8 mouse cellular contexts compared by ENCODE assay signal in genomic region chr4:127015294-127015993, GRCm38 (mm10). TPM values are rescaled to one million over a fixed set of nuclear protein-coding genes. Genes with fewer than 3 reads are reported as not detected.
DNase-seq lines count a peak whose midpoint lies in the region; ATAC-seq lines count a peak whose summit lies in the region.
"Not testable (repeated sequence)": the region's sequence is repeated elsewhere in the genome, so short reads cannot be mapped to it uniquely, and the experiment has no call there.

No protein-coding gene starts in this region.

- DNase-seq in embryo, embryonic 10 days (ENCODE audit: low spot score), result peak; percentile 93
- peak; percentile 77 for DNase-seq in gastrocnemius, postnatal 14 days
- peak; percentile 57 to 90 for DNase-seq in left cerebral cortex, adult 9 months (ENCODE audit: low spot score in 2 of 2)
- DNase-seq in right cerebral cortex, postnatal 14 days, result peak; percentile 87
- peak; percentile 67 for DNase-seq in urinary bladder, postnatal 25 days (ENCODE audit: low spot score)

- ATAC-seq in activated CD4-positive, CD25-positive, alpha-beta regulatory T cell, adult 4 months, result peak; percentile 94
- ATAC-seq in inflammation-experienced regulatory T-cells, adult 6 months, result peak; percentile 96
- peak; percentile 100 for ATAC-seq in megakaryocyte progenitor cell, adult 5-6 weeks (replicated peaks; ENCODE audit: poor library complexity)

- intact Hi-C loops in gastrocnemius, postnatal 14 days (cut with DNase I; ENCODE audit: low total_unique reads), result not testable (repeated sequence)

RNA-seq across cellular contexts. Expression of gene Sfpq, which starts 5.7 kb away (rescaled TPM):
- polyA plus RNA-seq in activated CD4-positive, CD25-positive, alpha-beta regulatory T cell, adult 4 months (2017; shearing (Covaris generic)), result 10 to 100 TPM; 39.7 to 50.1 TPM
- total RNA-seq in gastrocnemius, postnatal 14 days (2021), result 10 to 100 TPM; 66.4 to 70.0 TPM
- polyA plus RNA-seq in inflammation-experienced regulatory T-cells, adult 6 months (2017; shearing (Covaris generic)), result 10 to 100 TPM; 36.0 to 64.5 (median 57.7) TPM
- total RNA-seq in megakaryocyte progenitor cell, adult 5-6 weeks (2015), result 490 and 507 TPM in 2 replicates
- 686 and 899 TPM in 2 replicates for total RNA-seq in megakaryocyte progenitor cell, adult 5-6 weeks (2017)

RNA-seq across cellular contexts. Expression of gene Zmym1, which starts 45.5 kb away (rescaled TPM):
- 10 to 100 TPM; 10.7 to 28.0 TPM for polyA plus RNA-seq in activated CD4-positive, CD25-positive, alpha-beta regulatory T cell, adult 4 months (2017; shearing (Covaris generic))
- total RNA-seq in gastrocnemius, postnatal 14 days (2021), result 1 to 10 TPM; 3.4 to 4.5 TPM
- 10 to 100 TPM; 19.6 to 26.7 (median 22.5) TPM for polyA plus RNA-seq in inflammation-experienced regulatory T-cells, adult 6 months (2017; shearing (Covaris generic))
- 18.0 and 22.3 TPM in 2 replicates for total RNA-seq in megakaryocyte progenitor cell, adult 5-6 weeks (2015)
- 13.6 and 21.1 TPM in 2 replicates for total RNA-seq in megakaryocyte progenitor cell, adult 5-6 weeks (2017)

RNA-seq across cellular contexts. Expression of gene Zmym4, which starts 47.5 kb away (rescaled TPM):
- 10 to 100 TPM; 17.4 to 17.6 TPM for polyA plus RNA-seq in activated CD4-positive, CD25-positive, alpha-beta regulatory T cell, adult 4 months (2017; shearing (Covaris generic))
- total RNA-seq in gastrocnemius, postnatal 14 days (2021), result 10 to 100 TPM; 15.5 to 18.7 TPM
- 10 to 100 TPM; 12.1 to 22.4 (median 12.6) TPM for polyA plus RNA-seq in inflammation-experienced regulatory T-cells, adult 6 months (2017; shearing (Covaris generic))
- 51.9 and 70.5 TPM in 2 replicates for total RNA-seq in megakaryocyte progenitor cell, adult 5-6 weeks (2015)
- 32.0 and 62.9 TPM in 2 replicates for total RNA-seq in megakaryocyte progenitor cell, adult 5-6 weeks (2017)

Comparison
In these comparisons a context has a peak if more than half of its experiments do, and no peak if none do; other contexts are left out.
1. Peak in every context shown above with its lines: DNase-seq and ATAC-seq.
2. RNA of gene Sfpq, which starts 5.7 kb away (total RNA-seq): 490 to 899 TPM in megakaryocyte progenitor cell, adult 5-6 weeks; 66.4 to 70.0 TPM in gastrocnemius, postnatal 14 days; every median in the first group is over 4 times any median in the second.